Mouse (Mus musculus) gastrocnemius, adult 18-20 months (tissue): ENCODE measurements at regions not wholly inside any gene's neighbourhood (a gene's known extent, or its start where the extent isn't known, plus 50 kb on each side); places are given as distances from the start of the nearest gene placed in this dataset.

Source experiments
- DNase-seq: peaks from one replicate; pipeline ENCODE4 v3.0.0; 2021; ENCODE audit warnings: low spot score

- no peak for DNase-seq
Observed at GRCm38 (mm10) chr10:41018888-41019287, 53.2 kb downstream of the Gpr6 start.

GRCm38 (mm10) chr10:41016547-41016946 is 55.5 kb downstream of the Gpr6 start:
- no peak for DNase-seq

- DNase-seq: peak; percentile 28
Observed at GRCm38 (mm10) chr10:41015654-41016053, 56.4 kb downstream of the Gpr6 start.

- DNase-seq: no peak
Observed at GRCm38 (mm10) chr10:41010585-41010984, 61.5 kb downstream of the Gpr6 start.

GRCm38 (mm10) chr10:41007866-41008265 is 64.2 kb downstream of the Gpr6 start:
- DNase-seq: no peak

GRCm38 (mm10) chr10:41006634-41007033 is 65.5 kb downstream of the Gpr6 start:
- DNase-seq: no peak

- DNase-seq: no peak
Observed at GRCm38 (mm10) chr10:41005776-41006175, 66.3 kb downstream of the Gpr6 start.

- DNase-seq: no peak
Observed at GRCm38 (mm10) chr10:41004753-41005152, 67.3 kb downstream of the Gpr6 start.

- DNase-seq: peak; percentile 83
Observed at GRCm38 (mm10) chr10:41004044-41004689, 67.9 kb downstream of the Gpr6 start.

- no peak for DNase-seq
Observed at GRCm38 (mm10) chr10:41003197-41003596, 68.9 kb downstream of the Gpr6 start.

GRCm38 (mm10) chr10:41000965-41001364 is 71.1 kb downstream of the Gpr6 start:
- no peak for DNase-seq

- no peak for DNase-seq
Observed at GRCm38 (mm10) chr10:40999486-40999885, 72.6 kb downstream of the Gpr6 start.

GRCm38 (mm10) chr10:40998799-40999198 is 73.3 kb downstream of the Gpr6 start:
- DNase-seq: no peak

- DNase-seq: no peak
Observed at GRCm38 (mm10) chr10:40998330-40998729, 73.8 kb downstream of the Gpr6 start.

GRCm38 (mm10) chr10:40997606-40998005 is 74.5 kb downstream of the Gpr6 start:
- DNase-seq: no peak
